Mouse (Mus musculus) left cerebral cortex, adult 11 months (tissue): ENCODE results near the gene 2510039O18Rik.

ENCODE experiments used
- DNase-seq: peaks from one replicate; pipeline ENCODE4 v3.0.0; 2022; ENCODE audit warnings: low spot score

2510039O18Rik gene

GRCm38 (mm10) chr4:147993571-147994095, 52.9 kb downstream of the 2510039O18Rik start:
- DNase-seq: no peak

GRCm38 (mm10) chr4:147995311-147995710, 54.6 kb downstream of the 2510039O18Rik start:
- DNase-seq: no peak
